Mouse (Mus musculus) thymus, postnatal 36 days (tissue): ENCODE measurements at regions not wholly inside any gene's neighbourhood (a gene's known extent, or its start where the extent isn't known, plus 50 kb on each side); places are given as distances from the start of the nearest gene placed in this dataset.

Experiments
- DNase-seq, 2 experiments: peaks; one replicate each; pipeline ENCODE4 v3.0.0; 2022; ENCODE audit warnings: mixed read lengths in 2 of 2

GRCm38 (mm10) chr1:154255971-154256370 is 55.0 kb downstream of the Zfp648 start:
- DNase-seq = no peak

DNA sequence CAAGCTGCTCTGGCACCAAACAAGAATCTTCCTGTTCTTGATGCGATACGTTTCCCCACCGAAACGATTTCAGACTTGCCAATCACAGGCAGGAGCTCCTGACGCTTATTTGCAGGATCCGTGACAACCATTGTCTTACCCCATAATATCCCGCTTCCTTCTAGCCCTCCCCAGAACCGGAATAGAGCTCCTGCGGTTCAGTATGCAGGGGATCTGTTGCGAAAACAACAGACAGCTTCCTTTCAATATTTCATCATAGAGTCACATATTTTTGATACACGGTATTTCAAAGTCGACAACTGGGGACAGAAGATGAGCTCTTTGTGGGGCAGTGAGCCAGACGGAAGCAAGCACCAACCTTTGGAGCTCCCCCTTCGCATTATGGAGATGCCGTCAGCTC is 55.8 kb downstream of the Zfp648 start:
- DNase-seq = no peak

- no peak for DNase-seq
Measured at GRCm38 (mm10) chr1:154258511-154258910, 57.5 kb downstream of the Zfp648 start.

GRCm38 (mm10) chr1:154260393-154260792 is 59.4 kb downstream of the Zfp648 start:
- DNase-seq = no peak

DNA sequence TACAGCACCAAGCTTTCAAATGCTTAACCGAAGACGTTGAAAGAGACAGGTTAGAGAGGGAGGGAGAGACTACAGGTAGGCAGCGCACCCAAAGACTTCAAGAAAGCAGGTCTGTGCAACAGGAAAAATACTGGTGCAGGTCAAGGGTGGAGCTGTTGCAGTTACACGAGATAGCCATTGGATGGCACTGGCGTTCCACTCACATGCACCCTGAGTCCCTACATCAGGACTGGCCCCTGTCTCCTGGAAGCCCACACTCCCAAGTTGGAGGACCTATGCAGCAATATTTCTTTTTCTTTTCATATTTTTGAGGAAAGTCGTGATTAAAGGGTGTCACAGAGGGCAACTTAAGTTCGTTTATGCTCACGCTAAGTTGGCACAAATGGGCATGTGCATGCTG is 80.5 kb downstream of the Zfp648 start:
- peak in 1 of 2 experiments; percentile 4 for DNase-seq

GRCm38 (mm10) chr1:154286080-154286479 is 85.1 kb downstream of the Zfp648 start:
- no peak for DNase-seq

DNA sequence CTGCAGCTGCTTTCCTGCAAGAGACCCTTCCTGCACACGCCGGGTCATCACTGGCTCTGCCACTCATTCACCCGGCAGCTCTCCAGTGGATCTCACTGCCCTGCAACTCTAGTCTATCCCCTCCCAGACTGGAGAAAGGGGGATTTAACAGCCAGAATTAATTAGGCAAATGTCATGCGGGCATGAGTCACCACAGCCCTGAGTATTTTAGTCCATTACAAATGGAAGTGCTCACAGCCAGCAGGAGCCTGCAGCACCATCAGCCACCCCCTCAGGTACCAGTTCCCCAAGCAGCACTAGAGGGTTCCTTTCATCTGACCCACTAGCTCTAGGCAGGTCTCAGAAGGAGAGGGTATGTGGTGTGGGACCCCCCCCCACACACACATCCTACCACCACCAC is 91.7 kb downstream of the Zfp648 start:
- DNase-seq = no peak

DNA sequence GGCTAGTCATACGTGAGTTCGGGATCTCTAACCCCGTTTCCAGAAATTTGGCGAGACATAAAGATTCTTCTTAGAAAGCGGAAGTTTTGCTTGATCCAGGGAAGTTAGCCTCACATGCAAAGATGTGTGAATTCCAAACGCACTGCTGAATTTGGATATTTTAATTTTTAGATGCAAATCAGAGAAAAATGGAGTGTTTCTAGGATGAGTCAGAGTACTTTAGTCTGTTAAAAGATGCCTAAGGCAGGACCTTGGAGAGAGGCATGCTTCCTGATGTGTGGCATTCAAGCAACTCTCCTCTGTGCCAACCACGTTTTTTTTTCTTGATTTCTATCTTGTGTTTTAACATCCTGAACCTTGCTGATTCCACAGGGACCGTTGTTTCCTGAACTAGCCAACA is 95.1 kb downstream of the Zfp648 start:
- DNase-seq = no peak

- no peak for DNase-seq
Measured at GRCm38 (mm10) chr1:154299866-154300265, 98.9 kb downstream of the Zfp648 start.

- DNase-seq = no peak
Measured at GRCm38 (mm10) chr1:154309650-154310049, 108.7 kb downstream of the Zfp648 start.
